Comparison of ENCODE assay signal across 25 mouse cellular contexts in genomic region chrX:150981621-150982020, GRCm38 (mm10). TPM values are rescaled to one million over a fixed set of nuclear protein-coding genes. Genes with fewer than 3 reads are reported as not detected.
DNase-seq lines count a peak whose midpoint lies in the region; ATAC-seq and TF ChIP-seq lines count a peak whose summit lies in the region.
"Had no signal": no experiment of that assay in that cellular context is flagged by ENCODE, and none has a peak within 500 bp of the region (broad histone marks: within the 10 kb centered on the region; RNA-seq: fewer than 3 reads in every experiment).

No protein-coding gene starts in this region.

- no peak for DNase-seq in heart, adult 2 months
- no peak for DNase-seq in heart, adult 11 months
- peak; percentile 8 to 15 for DNase-seq in kidney, postnatal 36 days
- no peak for DNase-seq in kidney, postnatal 10 days
- DNase-seq in CD4-positive helper T cell, adult 2 months (ENCODE audit: low read depth, low spot score): peak; percentile 3
- DNase-seq in yolk sac, embryonic 10.5 days (ENCODE audit: low spot score): no peak
- DNase-seq: adrenal gland, postnatal 14 days; cerebellum, adult 8-10 months; cerebellum, postnatal 36 days; embryo, embryonic 11 days; heart, postnatal 36 days; layer of hippocampus, adult 9-11 months; liver, embryonic 13.5 days; lung, embryonic 14.5 days; thymus, postnatal 14 days had no signal

- no peaks in the 10 kb centered on the region for H3K27me3 ChIP-seq in heart, adult 2 months (ENCODE audit: control insufficient read depth, insufficient read depth, low read length)
- no peaks in the 10 kb centered on the region for H3K27me3 ChIP-seq in midbrain, embryonic 13.5 days
- H3K27me3 ChIP-seq: forebrain, embryonic 12.5 days; heart, embryonic 15.5 days; liver, embryonic 13.5 days; midbrain, embryonic 12.5 days had no signal

- H3K4me1 ChIP-seq in heart, adult 2 months (ENCODE audit: control insufficient read depth, insufficient read depth, low read length): no peaks in the 10 kb centered on the region
- H3K4me1 ChIP-seq in midbrain, embryonic 13.5 days (replicated peaks): no peaks in the 10 kb centered on the region
- H3K4me1 ChIP-seq: embryonic facial prominence, embryonic 13.5 days; forebrain, embryonic 12.5 days; heart, embryonic 15.5 days; limb, embryonic 13.5 days; liver, embryonic 13.5 days; midbrain, embryonic 12.5 days had no signal

- TF ChIP-seq CTCF in heart, adult 2 months (IDR thresholded peaks at IDR 0.05): no peak

- no peak overlapping the region for H3K4me3 ChIP-seq in heart, adult 2 months
- H3K4me3 ChIP-seq in midbrain, embryonic 13.5 days (replicated peaks): no peak overlapping the region
- H3K4me3 ChIP-seq: embryonic facial prominence, embryonic 13.5 days; erythroblast, embryonic 14.5 days; forebrain, embryonic 12.5 days; heart, embryonic 15.5 days; limb, embryonic 13.5 days; liver, embryonic 13.5 days; midbrain, embryonic 12.5 days had no signal

- no peak overlapping the region for H3K9ac ChIP-seq in heart, adult 2 months (ENCODE audit: low read depth, low read length)
- no peak overlapping the region for H3K9ac ChIP-seq in midbrain, embryonic 13.5 days (replicated peaks)
- H3K9ac ChIP-seq: embryonic facial prominence, embryonic 13.5 days; forebrain, embryonic 12.5 days; heart, embryonic 15.5 days; hindbrain, embryonic 14.5 days; limb, embryonic 13.5 days; liver, embryonic 13.5 days; lung, embryonic 14.5 days; midbrain, embryonic 12.5 days had no signal

- H3K36me3 ChIP-seq in heart, adult 2 months (ENCODE audit: control insufficient read depth, insufficient read depth, low read length): no peaks in the 10 kb centered on the region
- peaks cover 19% of the 10 kb centered on the region for H3K36me3 ChIP-seq in midbrain, embryonic 13.5 days
- H3K36me3 ChIP-seq: forebrain, embryonic 12.5 days had no signal

- peak; percentile 44; the same call in 1 of the 2 replicates for ATAC-seq in granulocyte monocyte progenitor cell, adult 5-6 weeks (replicated peaks; ENCODE audit: poor library complexity, severe bottlenecking)
- ATAC-seq in midbrain, embryonic 13.5 days: no peak

- no peaks in the 10 kb centered on the region for H3K79me2 ChIP-seq in heart, adult 2 months (replicated peaks; ENCODE audit: control insufficient read depth, insufficient read depth, low read length)

- no peak overlapping the region for H3K4me2 ChIP-seq in midbrain, embryonic 13.5 days (replicated peaks)
- H3K4me2 ChIP-seq: embryonic facial prominence, embryonic 13.5 days; forebrain, embryonic 12.5 days; heart, embryonic 15.5 days; hindbrain, embryonic 14.5 days; limb, embryonic 13.5 days; liver, embryonic 13.5 days; lung, embryonic 14.5 days; midbrain, embryonic 12.5 days had no signal

- H3K9me3 ChIP-seq in midbrain, embryonic 13.5 days: no peaks in the 10 kb centered on the region
- H3K9me3 ChIP-seq: embryonic facial prominence, embryonic 13.5 days; forebrain, embryonic 12.5 days; heart, embryonic 15.5 days; limb, embryonic 13.5 days; liver, embryonic 13.5 days; midbrain, embryonic 12.5 days had no signal

- H3K27ac ChIP-seq in heart, adult 2 months: peak overlapping the region; percentile 40
- H3K27ac ChIP-seq in midbrain, embryonic 13.5 days: no peak overlapping the region
- H3K27ac ChIP-seq: embryonic facial prominence, embryonic 13.5 days; forebrain, embryonic 12.5 days; heart, embryonic 15.5 days; hindbrain, embryonic 14.5 days; limb, embryonic 13.5 days; liver, embryonic 13.5 days; midbrain, embryonic 12.5 days; stomach, postnatal 0 days had no signal

- 35% methylated on average over 1 of the region's 1 CpGs for WGBS in heart, adult 2 months
- 77% methylated on average over 1 of the region's 1 CpGs for WGBS in midbrain, embryonic 13.5 days

- no peak for TF ChIP-seq POLR2A in heart, adult 2 months (IDR thresholded peaks at IDR 0.05; ENCODE audit: insufficient read depth, low read depth, low read length)

- intact Hi-C loops in heart, adult 2 months (cut with DNase I): loop anchor here (5.0 kb wide), 1 partner anchor 36 kb away; the partner anchor contains the start of gene Gnl3l

- TF ChIP-seq EP300 in heart, adult 2 months (IDR thresholded peaks at IDR 0.05; ENCODE audit: insufficient read depth, low read depth, low read length): no peak

RNA-seq across cellular contexts. Expression of gene Gnl3l, which starts 35.5 kb away (rescaled TPM):
- total RNA-seq in heart, adult 2 months (2021): 10 to 100 TPM; 36.8 to 38.9 TPM
- polyA plus RNA-seq in heart, adult 2 months (2012; rRNA removed): 10.8 and 17.1 TPM in 2 replicates
- total RNA-seq in granulocyte monocyte progenitor cell, adult 5-6 weeks (2014; fragmentation: Nextera tagmentation): 37.0 and 55.5 TPM in 2 replicates
- total RNA-seq in granulocyte monocyte progenitor cell, adult 5-6 weeks (2017): 46.9 and 47.9 TPM in 2 replicates
- polyA plus RNA-seq in midbrain, embryonic 13.5 days (2015; fragmentation: Nextera tagmentation; extraction: Ambion mirVana): 74.1 and 80.0 TPM in 2 replicates

Comparison
In these comparisons a context has a peak if more than half of its experiments do, and no peak if none do; other contexts are left out.
1. DNase-seq: peak in kidney, postnatal 36 days (2 of 2) and CD4-positive helper T cell, adult 2 months (single experiment); none in heart, adult 2 months (0 of 2), heart, adult 11 months (single experiment), kidney, postnatal 10 days (single experiment) and yolk sac, embryonic 10.5 days (single experiment).